In genomic region chr8:124702183-124702582, GRCm38 (mm10) we compare ENCODE assay signal across 21 mouse cellular contexts. TPM values are rescaled to one million over a fixed set of nuclear protein-coding genes. Genes with fewer than 3 reads are reported as not detected.
DNase-seq lines count a peak whose midpoint lies in the region; ATAC-seq and TF ChIP-seq lines count a peak whose summit lies in the region.
"Had no signal": no experiment of that assay in that cellular context is flagged by ENCODE, and none has a peak within 500 bp of the region (broad histone marks: within the 10 kb centered on the region; RNA-seq: fewer than 3 reads in every experiment).

No protein-coding gene starts in this region.

- peak; percentile 60 for ATAC-seq in cerebellum, adult (ENCODE audit: insufficient number of reproducible peaks, low FRiP score, low TSS enrichment)
- no peak for ATAC-seq in CD4-positive, CD25-positive, alpha-beta regulatory T cell, adult 4 months
- ATAC-seq: forebrain, embryonic 15.5 days; hindbrain, embryonic 16.5 days had no signal

- TF ChIP-seq POLR2A in spleen, adult 2 months (IDR thresholded peaks at IDR 0.05; ENCODE audit: low read depth, low read length) = no peak

- no peak for TF ChIP-seq CTCF in spleen, adult 2 months (IDR thresholded peaks at IDR 0.05; ENCODE audit: extremely low read depth, insufficient read depth, insufficient read length, insufficient replicate concordance)

- no peak overlapping the region for H3K4me3 ChIP-seq in spleen, adult 2 months (ENCODE audit: extremely low read depth, insufficient read depth, insufficient read length)
- H3K4me3 ChIP-seq: embryonic facial prominence, embryonic 10.5 days; forebrain, embryonic 15.5 days; liver, embryonic 15.5 days; midbrain, embryonic 12.5 days; myocyte; neural tube, embryonic 15.5 days; stomach, embryonic 15.5 days had no signal

- H3K4me1 ChIP-seq in spleen, adult 2 months (ENCODE audit: control insufficient read depth, insufficient read depth, insufficient read length) = peaks cover 27% of the 10 kb centered on the region; the same call in 1 of the 2 replicates
- H3K4me1 ChIP-seq: embryonic facial prominence, embryonic 10.5 days; forebrain, embryonic 15.5 days; liver, embryonic 15.5 days; midbrain, embryonic 12.5 days; neural tube, embryonic 15.5 days; stomach, embryonic 15.5 days had no signal

- DNase-seq in cerebellum, postnatal 4 days (ENCODE audit: low spot score in 2 of 2) = no peak
- DNase-seq in spleen, adult 2 months (ENCODE audit: low read depth in 1 of 2, low spot score in 2 of 2) = no peak
- no peak for DNase-seq in spleen, postnatal 10 days (ENCODE audit: low spot score in 2 of 2)
- peak; percentile 93 for DNase-seq in brain, adult 2 months (ENCODE audit: low read depth, low spot score)
- peak; percentile 29 to 32 for DNase-seq in cerebellum, postnatal 10 days
- DNase-seq in ovary, postnatal 36 days (ENCODE audit: low spot score) = no peak
- DNase-seq: heart, postnatal 4 days; kidney, adult 11 months; lung, postnatal 10 days; retina, postnatal 1 day had no signal

- H3K27me3 ChIP-seq in spleen, adult 2 months (ENCODE audit: control insufficient read depth, insufficient read depth, low read length) = no peaks in the 10 kb centered on the region
- H3K27me3 ChIP-seq: forebrain, embryonic 15.5 days; liver, embryonic 15.5 days; midbrain, embryonic 12.5 days; neural tube, embryonic 15.5 days; stomach, embryonic 15.5 days had no signal

- WGBS in spleen, adult 2 months = 72% methylated on average over 3 of the region's 3 CpGs

- 0 out of 2 replicates have a peak, but pooled peaks cover 2% of the 10 kb centered on the region for H3K36me3 ChIP-seq in spleen, adult 2 months (ENCODE audit: control insufficient read depth, insufficient read depth, low read length)

- H3K27ac ChIP-seq in spleen, adult 2 months (ENCODE audit: insufficient read depth, low read length) = peak overlapping the region; percentile 95
- H3K27ac ChIP-seq: embryonic facial prominence, embryonic 10.5 days; forebrain, embryonic 15.5 days; kidney, postnatal 0 days; liver, embryonic 15.5 days; midbrain, embryonic 12.5 days; neural tube, embryonic 15.5 days; stomach, embryonic 15.5 days had no signal

RNA-seq across cellular contexts. Expression of gene Ttc13, which starts 19.6 kb away (rescaled TPM):
- polyA plus RNA-seq in spleen, adult 2 months (2012; rRNA removed) = 18.5 and 21.1 TPM in 2 replicates
- 10 to 100 TPM; 32.1 to 32.6 TPM for polyA plus RNA-seq in CD4-positive, CD25-positive, alpha-beta regulatory T cell, adult 4 months (2017; shearing (Covaris generic))

RNA-seq across cellular contexts. Expression of gene Arv1, which starts 19.8 kb away (rescaled TPM):
- polyA plus RNA-seq in spleen, adult 2 months (2012; rRNA removed) = 18.0 and 19.4 TPM in 2 replicates
- 10 to 100 TPM; 13.1 to 18.7 TPM for polyA plus RNA-seq in CD4-positive, CD25-positive, alpha-beta regulatory T cell, adult 4 months (2017; shearing (Covaris generic))

RNA-seq across cellular contexts. Expression of gene 2310022B05Rik, which starts 39.0 kb away (rescaled TPM):
- polyA plus RNA-seq in spleen, adult 2 months (2012; rRNA removed) = 31.6 and 40.7 TPM in 2 replicates
- under 1 TPM; 0.70 to 0.94 TPM for polyA plus RNA-seq in CD4-positive, CD25-positive, alpha-beta regulatory T cell, adult 4 months (2017; shearing (Covaris generic))

RNA-seq across cellular contexts. Expression of gene Fam89a, which starts 49.4 kb away (rescaled TPM):
- 1.2 and 1.5 TPM in 2 replicates for polyA plus RNA-seq in spleen, adult 2 months (2012; rRNA removed)
- under 1 TPM; 0.73 to 0.80 TPM for polyA plus RNA-seq in CD4-positive, CD25-positive, alpha-beta regulatory T cell, adult 4 months (2017; shearing (Covaris generic))

Comparison
In these comparisons a context has a peak if more than half of its experiments do, and no peak if none do; other contexts are left out.
1. DNase-seq: peak in brain, adult 2 months (single experiment) and cerebellum, postnatal 10 days (2 of 2); none in cerebellum, postnatal 4 days (0 of 2), spleen, adult 2 months (0 of 2), spleen, postnatal 10 days (0 of 2) and ovary, postnatal 36 days (single experiment).
2. RNA of gene 2310022B05Rik, which starts 39.0 kb away (polyA plus RNA-seq): 31.6 to 40.7 TPM in spleen, adult 2 months; 0.70 to 0.94 TPM in CD4-positive, CD25-positive, alpha-beta regulatory T cell, adult 4 months; every median in the first group is over 10 times any median in the second.